Mouse (Mus musculus): Measurements from ENCODE around the gene Sema3e. TPM values are rescaled to one million over a fixed set of nuclear protein-coding genes. Genes with fewer than 3 reads are reported as not detected.

Sema3e gene
- polyA plus RNA-seq, 1 experiment from 2014 or later: 3.1 TPM

- H3K9me3 ChIP-seq (ENCODE audit: low read length): no peaks in the 10 kb centered on the region
- H3K9ac ChIP-seq (replicated peaks; ENCODE audit: low read length): no peak overlapping the region
- no peak for ATAC-seq (ENCODE audit: low FRiP score, low TSS enrichment)
- H3K27ac ChIP-seq (ENCODE audit: low read length): no peak overlapping the region
- no peak overlapping the region for H3K4me2 ChIP-seq (replicated peaks; ENCODE audit: low read depth, low read length)
- H3K4me3 ChIP-seq (ENCODE audit: low read length): no peak overlapping the region
- H3K36me3 ChIP-seq (ENCODE audit: insufficient read depth, low read length): no peaks in the 10 kb centered on the region
- H3K27me3 ChIP-seq (ENCODE audit: insufficient read depth, low read length): no peaks in the 10 kb centered on the region
- no peaks in the 10 kb centered on the region for H3K4me1 ChIP-seq (ENCODE audit: insufficient read depth, low read length)
- WGBS: 85% methylated on average over 4 of the region's 4 CpGs
Measured at GRCm38 (mm10) chr5:14059895-14060553, 34.9 kb downstream of the Sema3e start.

DNA sequence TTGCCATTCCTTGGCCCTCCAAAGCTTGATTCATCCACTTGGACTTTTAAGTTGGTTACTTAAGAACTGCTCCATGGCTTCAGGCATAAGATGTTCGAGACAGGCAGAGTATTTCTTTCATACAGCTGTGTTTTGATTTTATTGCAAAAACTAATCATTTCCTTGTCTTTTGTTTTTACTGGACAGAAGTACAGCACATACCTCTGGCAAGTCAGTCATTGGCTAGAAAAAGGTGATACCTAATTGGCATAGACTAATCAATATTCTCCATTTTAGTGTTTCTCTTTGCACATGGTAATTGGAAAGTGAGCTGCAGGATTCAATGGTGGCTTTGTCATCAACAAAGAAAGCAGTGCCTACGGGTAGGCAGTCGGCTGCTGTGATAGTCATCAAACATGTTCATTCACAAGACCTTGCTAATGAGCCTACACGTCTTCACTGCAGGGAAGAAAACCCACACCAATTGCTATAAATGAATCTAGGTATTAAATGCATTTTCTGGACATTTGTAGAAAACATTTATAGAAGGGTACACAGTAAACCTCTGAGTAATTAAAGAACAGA, 37.9 kb downstream of the Sema3e start:
- H3K27ac ChIP-seq (ENCODE audit: low read length): no peak overlapping the region
- no peaks in the 10 kb centered on the region for H3K27me3 ChIP-seq (ENCODE audit: insufficient read depth, low read length)
- no peak for ATAC-seq (ENCODE audit: low FRiP score, low TSS enrichment)
- H3K36me3 ChIP-seq (ENCODE audit: insufficient read depth, low read length): no peaks in the 10 kb centered on the region
- H3K9ac ChIP-seq (replicated peaks; ENCODE audit: low read length): no peak overlapping the region
- H3K4me3 ChIP-seq (ENCODE audit: low read length): no peak overlapping the region
- 44% methylated on average over 4 of the region's 4 CpGs for WGBS
- H3K4me2 ChIP-seq (replicated peaks; ENCODE audit: low read depth, low read length): no peak overlapping the region
- no peaks in the 10 kb centered on the region for H3K9me3 ChIP-seq (ENCODE audit: low read length)
- no peaks in the 10 kb centered on the region for H3K4me1 ChIP-seq (ENCODE audit: insufficient read depth, low read length)

GRCm38 (mm10) chr5:14073152-14073551, 48.1 kb downstream of the Sema3e start:
- Histone ChIP-seq H3K4me3 (ENCODE audit: low read length) (no peak overlapping the region), H3K27me3 (ENCODE audit: insufficient read depth, low read length) (no peaks in the 10 kb centered on the region), H3K36me3 (ENCODE audit: insufficient read depth, low read length) (no peaks in the 10 kb centered on the region), H3K27ac (ENCODE audit: low read length) (no peak overlapping the region), H3K9ac (replicated peaks; ENCODE audit: low read length) (no peak overlapping the region), H3K9me3 (ENCODE audit: low read length) (no peaks in the 10 kb centered on the region), H3K4me2 (replicated peaks; ENCODE audit: low read depth, low read length) (no peak overlapping the region), H3K4me1 (ENCODE audit: insufficient read depth, low read length) (no peaks in the 10 kb centered on the region)
- ATAC-seq (ENCODE audit: low FRiP score, low TSS enrichment): no peak
- WGBS: 84% methylated on average over 3 of the region's 3 CpGs

GRCm38 (mm10) chr5:14088100-14088499, 63.0 kb downstream of the Sema3e start:
- 75% methylated on average over 2 of the region's 2 CpGs for WGBS
- Histone ChIP-seq H3K4me1 (ENCODE audit: insufficient read depth, low read length) (0 out of 2 replicates have a peak, but pooled peaks cover 3% of the 10 kb centered on the region), H3K27ac (ENCODE audit: low read length) (no peak overlapping the region), H3K4me3 (ENCODE audit: low read length) (no peak overlapping the region), H3K27me3 (ENCODE audit: insufficient read depth, low read length) (no peaks in the 10 kb centered on the region), H3K9me3 (ENCODE audit: low read length) (no peaks in the 10 kb centered on the region), H3K36me3 (ENCODE audit: insufficient read depth, low read length) (no peaks in the 10 kb centered on the region), H3K4me2 (replicated peaks; ENCODE audit: low read depth, low read length) (no peak overlapping the region), H3K9ac (replicated peaks; ENCODE audit: low read length) (no peak overlapping the region)
- no peak for ATAC-seq (ENCODE audit: low FRiP score, low TSS enrichment)

DNA sequence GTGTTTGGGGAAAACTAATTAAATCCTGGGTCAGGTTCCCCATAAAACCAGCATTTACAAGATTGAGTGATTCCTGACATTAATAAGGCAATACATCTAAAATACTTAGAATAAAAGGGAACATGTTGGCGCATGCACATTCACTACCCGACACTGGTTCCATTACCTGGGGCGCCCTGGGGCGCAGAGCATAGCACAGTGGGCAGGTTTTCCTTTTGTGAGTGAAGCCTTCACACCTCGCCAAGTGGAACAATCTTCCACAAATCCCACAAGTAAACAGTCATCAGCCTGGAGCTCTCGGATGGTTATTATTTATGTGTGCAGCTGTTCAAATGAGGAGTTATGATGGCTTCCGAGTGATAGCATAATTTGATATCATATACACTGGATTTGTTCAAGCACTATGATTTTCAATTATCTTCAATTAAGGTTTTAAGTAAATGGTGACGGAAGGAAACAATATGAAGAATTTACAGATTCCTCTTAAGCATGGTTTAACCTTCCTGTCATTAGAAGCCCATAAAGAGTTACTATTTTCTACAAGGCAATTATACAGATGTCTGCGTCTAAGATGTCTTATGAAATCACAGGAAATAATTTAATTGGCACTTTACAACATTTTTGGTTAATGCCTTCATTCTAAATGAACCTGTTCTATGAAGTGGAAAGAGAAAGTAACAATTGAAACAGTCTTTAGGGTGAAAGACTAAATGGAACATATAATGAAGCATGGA, 65.0 kb downstream of the Sema3e start:
- no peak overlapping the region for H3K4me2 ChIP-seq (replicated peaks; ENCODE audit: low read depth, low read length)
- no peaks in the 10 kb centered on the region for H3K9me3 ChIP-seq (ENCODE audit: low read length)
- H3K27me3 ChIP-seq (ENCODE audit: insufficient read depth, low read length): no peaks in the 10 kb centered on the region
- no peaks in the 10 kb centered on the region for H3K36me3 ChIP-seq (ENCODE audit: insufficient read depth, low read length)
- H3K27ac ChIP-seq (ENCODE audit: low read length): no peak overlapping the region
- H3K9ac ChIP-seq (replicated peaks; ENCODE audit: low read length): no peak overlapping the region
- no peak overlapping the region for H3K4me3 ChIP-seq (ENCODE audit: low read length)
- WGBS: 84% methylated on average over 9 of the region's 9 CpGs
- H3K4me1 ChIP-seq (ENCODE audit: insufficient read depth, low read length): 0 out of 2 replicates have a peak, but pooled peaks cover 3% of the 10 kb centered on the region
- no peak for ATAC-seq (ENCODE audit: low FRiP score, low TSS enrichment)

- no peaks in the 10 kb centered on the region for H3K9me3 ChIP-seq (ENCODE audit: low read length)
- ATAC-seq (ENCODE audit: low FRiP score, low TSS enrichment): no peak
- no peak overlapping the region for H3K9ac ChIP-seq (replicated peaks; ENCODE audit: low read length)
- no peak overlapping the region for H3K4me3 ChIP-seq (ENCODE audit: low read length)
- H3K4me2 ChIP-seq (replicated peaks; ENCODE audit: low read depth, low read length): no peak overlapping the region
- H3K27me3 ChIP-seq (ENCODE audit: insufficient read depth, low read length): no peaks in the 10 kb centered on the region
- no peak overlapping the region for H3K27ac ChIP-seq (ENCODE audit: low read length)
- no peaks in the 10 kb centered on the region for H3K36me3 ChIP-seq (ENCODE audit: insufficient read depth, low read length)
- WGBS: 80% methylated on average over 4 of the region's 4 CpGs
- 0 out of 2 replicates have a peak, but pooled peaks cover 3% of the 10 kb centered on the region for H3K4me1 ChIP-seq (ENCODE audit: insufficient read depth, low read length)
Measured at GRCm38 (mm10) chr5:14090609-14090969, 65.5 kb downstream of the Sema3e start.

GRCm38 (mm10) chr5:14092262-14092776, 67.2 kb downstream of the Sema3e start:
- H3K4me1 ChIP-seq (ENCODE audit: insufficient read depth, low read length): 0 out of 2 replicates have a peak, but pooled peaks cover 3% of the 10 kb centered on the region
- no peak overlapping the region for H3K27ac ChIP-seq (ENCODE audit: low read length)
- H3K9me3 ChIP-seq (ENCODE audit: low read length): no peaks in the 10 kb centered on the region
- H3K9ac ChIP-seq (replicated peaks; ENCODE audit: low read length): no peak overlapping the region
- H3K4me3 ChIP-seq (ENCODE audit: low read length): no peak overlapping the region
- ATAC-seq (ENCODE audit: low FRiP score, low TSS enrichment): no peak
- WGBS: 49% methylated on average over 14 of the region's 14 CpGs
- no peak overlapping the region for H3K4me2 ChIP-seq (replicated peaks; ENCODE audit: low read depth, low read length)
- H3K36me3 ChIP-seq (ENCODE audit: insufficient read depth, low read length): no peaks in the 10 kb centered on the region
- H3K27me3 ChIP-seq (ENCODE audit: insufficient read depth, low read length): no peaks in the 10 kb centered on the region

- H3K4me1 ChIP-seq (ENCODE audit: insufficient read depth, low read length): 0 out of 2 replicates have a peak, but pooled peaks cover 3% of the 10 kb centered on the region
- no peak for ATAC-seq (ENCODE audit: low FRiP score, low TSS enrichment)
- no peak overlapping the region for H3K4me3 ChIP-seq (ENCODE audit: low read length)
- no peak overlapping the region for H3K27ac ChIP-seq (ENCODE audit: low read length)
- H3K9me3 ChIP-seq (ENCODE audit: low read length): no peaks in the 10 kb centered on the region
- 85% methylated on average over 1 of the region's 1 CpGs for WGBS
- no peaks in the 10 kb centered on the region for H3K27me3 ChIP-seq (ENCODE audit: insufficient read depth, low read length)
- no peak overlapping the region for H3K4me2 ChIP-seq (replicated peaks; ENCODE audit: low read depth, low read length)
- H3K9ac ChIP-seq (replicated peaks; ENCODE audit: low read length): no peak overlapping the region
- no peaks in the 10 kb centered on the region for H3K36me3 ChIP-seq (ENCODE audit: insufficient read depth, low read length)
Measured at GRCm38 (mm10) chr5:14096196-14096595, 71.1 kb downstream of the Sema3e start.

DNA sequence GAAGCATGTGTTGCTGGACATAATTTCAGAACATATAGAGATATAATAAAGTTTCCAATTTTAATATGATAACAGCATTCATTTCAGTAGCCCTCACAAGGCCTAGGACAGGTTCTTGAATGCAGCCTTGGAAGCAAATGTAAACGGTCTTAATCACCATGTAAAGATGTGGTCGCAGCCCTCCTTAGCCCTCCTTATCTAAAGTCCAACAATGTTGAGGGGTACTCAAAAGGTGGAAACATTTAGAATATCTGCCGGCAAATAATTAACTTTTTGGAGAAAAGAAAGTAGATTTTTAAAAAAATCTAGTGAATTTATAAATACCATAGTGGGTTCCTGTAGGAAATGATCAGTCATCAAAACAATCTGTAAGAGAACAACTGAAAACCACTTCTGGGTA, 73.6 kb downstream of the Sema3e start:
- Histone ChIP-seq H3K27me3 (ENCODE audit: insufficient read depth, low read length) (no peaks in the 10 kb centered on the region), H3K4me1 (ENCODE audit: insufficient read depth, low read length) (no peaks in the 10 kb centered on the region), H3K4me3 (ENCODE audit: low read length) (no peak overlapping the region), H3K9me3 (ENCODE audit: low read length) (no peaks in the 10 kb centered on the region), H3K36me3 (ENCODE audit: insufficient read depth, low read length) (no peaks in the 10 kb centered on the region), H3K27ac (ENCODE audit: low read length) (no peak overlapping the region), H3K9ac (replicated peaks; ENCODE audit: low read length) (no peak overlapping the region), H3K4me2 (replicated peaks; ENCODE audit: low read depth, low read length) (no peak overlapping the region)
- no peak for ATAC-seq (ENCODE audit: low FRiP score, low TSS enrichment)
- 93% methylated on average over 3 of the region's 3 CpGs for WGBS

DNA sequence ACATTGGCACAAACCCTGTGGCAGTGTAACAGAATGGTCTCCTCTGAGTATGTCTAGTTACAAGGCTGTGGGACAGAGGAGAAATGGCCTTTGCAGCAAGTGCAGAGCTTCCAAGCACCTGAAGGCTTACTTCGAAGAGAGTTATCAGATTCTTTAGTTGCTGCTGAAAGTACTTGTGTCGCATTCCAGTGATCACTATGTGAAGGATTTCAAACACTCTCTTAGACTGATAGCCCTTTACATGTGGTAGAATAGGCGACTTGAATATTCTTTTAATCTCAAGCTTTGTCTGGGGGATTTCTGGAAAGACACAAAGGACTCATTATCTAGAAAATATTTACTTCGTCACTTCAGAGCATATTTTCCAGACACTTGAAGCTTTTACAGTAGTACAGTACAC, 82.3 kb downstream of the Sema3e start:
- Histone ChIP-seq H3K9me3 (ENCODE audit: low read length) (no peaks in the 10 kb centered on the region), H3K36me3 (ENCODE audit: insufficient read depth, low read length) (no peaks in the 10 kb centered on the region), H3K27ac (ENCODE audit: low read length) (no peak overlapping the region), H3K27me3 (ENCODE audit: insufficient read depth, low read length) (no peaks in the 10 kb centered on the region), H3K9ac (replicated peaks; ENCODE audit: low read length) (no peak overlapping the region), H3K4me1 (ENCODE audit: insufficient read depth, low read length) (no peaks in the 10 kb centered on the region), H3K4me2 (replicated peaks; ENCODE audit: low read depth, low read length) (no peak overlapping the region), H3K4me3 (ENCODE audit: low read length) (no peak overlapping the region)
- no peak for ATAC-seq (ENCODE audit: low FRiP score, low TSS enrichment)
- WGBS: 86% methylated on average over 4 of the region's 4 CpGs
